In genomic region chr15:41951276-41951675, GRCm38 (mm10) we compare ENCODE assay signal across 9 mouse cellular contexts.
DNase-seq lines count a peak whose midpoint lies in the region; ATAC-seq and TF ChIP-seq lines count a peak whose summit lies in the region.
"Had no signal": no experiment of that assay in that cellular context is flagged by ENCODE, and none has a peak within 500 bp of the region (broad histone marks: within the 10 kb centered on the region; RNA-seq: fewer than 3 reads in every experiment).

No protein-coding gene starts in this region.

- TF ChIP-seq CTCF in thymus, adult 2 months (IDR thresholded peaks at IDR 0.05; ENCODE audit: borderline replicate concordance, control insufficient read depth, extremely low read depth, insufficient read depth, low read length, poor library complexity), result 0 out of 2 replicates have a peak, but pooled peaks have one; percentile 34
- TF ChIP-seq CTCF in embryonic fibroblast, embryonic 13.5 days (IDR thresholded peaks at IDR 0.05; ENCODE audit: borderline replicate concordance, insufficient read depth, low read length), result 0 out of 2 replicates have a peak, but pooled peaks have one; percentile 11

- H3K9ac ChIP-seq in heart, embryonic 16.5 days (ENCODE audit: low read length), result no peak overlapping the region
- H3K9ac ChIP-seq: liver, embryonic 13.5 days had no signal

- H3K27ac ChIP-seq in heart, embryonic 16.5 days (ENCODE audit: low read length), result no peak overlapping the region
- no peak overlapping the region for H3K27ac ChIP-seq in thymus, adult 2 months (ENCODE audit: control insufficient read depth, insufficient read depth, low read length)
- no peak overlapping the region for H3K27ac ChIP-seq in embryonic fibroblast, embryonic 13.5 days (ENCODE audit: insufficient read depth, low read length)
- H3K27ac ChIP-seq: liver, embryonic 13.5 days had no signal

- intact Hi-C loops in heart, postnatal 25 days (cut with DNase I), result loop anchor here (2.0 to 5.0 kb wide), 2 partner anchors 84 to 129 kb away; no protein-coding TSS in a partner anchor

- no peak for TF ChIP-seq POLR2A in thymus, adult 2 months (IDR thresholded peaks at IDR 0.05; ENCODE audit: control insufficient read depth, extremely low read depth, insufficient read depth, low read length, poor library complexity)
- TF ChIP-seq POLR2A in embryonic fibroblast, embryonic 13.5 days (IDR thresholded peaks at IDR 0.05; ENCODE audit: low read depth, low read length), result no peak

- no peak for DNase-seq in heart, postnatal 25 days (ENCODE audit: low spot score)
- peak; percentile 25 for DNase-seq in thymus, adult 2 months
- no peak for DNase-seq in thymus, adult 18-20 months
- DNase-seq in retina, embryonic 14.5 days (ENCODE audit: low spot score), result peak; percentile 23
- no peak for DNase-seq in layer of hippocampus, adult 8-10 months (ENCODE audit: low spot score in 2 of 2)
- DNase-seq in c-Kit-positive CD71-positive TER-119-positive erythroid progenitor cells, embryonic 14.5 days (ENCODE audit: low spot score), result no peak
- DNase-seq: liver, embryonic 13.5 days had no signal

- 47% methylated on average over 5 of the region's 5 CpGs for WGBS in heart, embryonic 16.5 days
- 72% methylated on average over 5 of the region's 5 CpGs for WGBS in thymus, adult 2 months

- H3K27me3 ChIP-seq in heart, embryonic 16.5 days (ENCODE audit: control insufficient read depth, insufficient read depth, low read length), result no peaks in the 10 kb centered on the region
- H3K27me3 ChIP-seq in thymus, adult 2 months (ENCODE audit: control insufficient read depth, insufficient read depth, low read length), result no peaks in the 10 kb centered on the region
- H3K27me3 ChIP-seq: liver, embryonic 13.5 days had no signal

- no peak overlapping the region for H3K4me3 ChIP-seq in heart, embryonic 16.5 days (ENCODE audit: low read length)
- no peak overlapping the region for H3K4me3 ChIP-seq in thymus, adult 2 months (ENCODE audit: control insufficient read depth, insufficient read depth, low read length)
- no peak overlapping the region for H3K4me3 ChIP-seq in embryonic fibroblast, embryonic 13.5 days (ENCODE audit: insufficient read depth, low read length)
- H3K4me3 ChIP-seq: liver, embryonic 13.5 days had no signal

- peak; percentile 45; the same call in 1 of the 2 replicates for ATAC-seq in heart, embryonic 16.5 days (replicated peaks; ENCODE audit: extremely low read depth, insufficient read depth, low FRiP score)

- no peaks in the 10 kb centered on the region for H3K4me1 ChIP-seq in heart, embryonic 16.5 days (ENCODE audit: control insufficient read depth, insufficient read depth, low read length)
- no peaks in the 10 kb centered on the region for H3K4me1 ChIP-seq in thymus, adult 2 months (replicated peaks; ENCODE audit: control insufficient read depth, insufficient read depth, low read length)
- H3K4me1 ChIP-seq in embryonic fibroblast, embryonic 13.5 days (ENCODE audit: control insufficient read depth, insufficient read depth, low read length), result no peaks in the 10 kb centered on the region

- no peaks in the 10 kb centered on the region for H3K9me3 ChIP-seq in heart, embryonic 16.5 days (replicated peaks; ENCODE audit: control insufficient read depth, low read length)
- H3K9me3 ChIP-seq: liver, embryonic 13.5 days had no signal

- no peaks in the 10 kb centered on the region for H3K36me3 ChIP-seq in heart, embryonic 16.5 days (ENCODE audit: control insufficient read depth, insufficient read depth)
- no peaks in the 10 kb centered on the region for H3K36me3 ChIP-seq in thymus, adult 2 months (ENCODE audit: control insufficient read depth, insufficient read depth, low read length)
- H3K36me3 ChIP-seq: liver, embryonic 13.5 days had no signal

- no peak overlapping the region for H3K4me2 ChIP-seq in heart, embryonic 16.5 days (ENCODE audit: low read depth, low read length)
- H3K4me2 ChIP-seq: liver, embryonic 13.5 days had no signal

Comparison
In these comparisons a context has a peak if more than half of its experiments do, and no peak if none do; other contexts are left out.
1. DNase-seq: peak in thymus, adult 2 months (single experiment) and retina, embryonic 14.5 days (single experiment); none in heart, postnatal 25 days (single experiment), thymus, adult 18-20 months (0 of 2), layer of hippocampus, adult 8-10 months (0 of 2) and c-Kit-positive CD71-positive TER-119-positive erythroid progenitor cells, embryonic 14.5 days (single experiment).